Mouse (Mus musculus) liver, adult (tissue): ENCODE measurements at regions not wholly inside any gene's neighbourhood (a gene's known extent, or its start where the extent isn't known, plus 50 kb on each side); places are given as distances from the start of the nearest gene placed in this dataset.

Experiments used
- GATA4 ChIP-seq: IDR thresholded peaks from 2 replicates; pipeline ENCODE4 v1.6.1; 2014; ENCODE audit warnings: mild to moderate bottlenecking, low read length; ENCODE audit not compliant: insufficient replicate concordance

- TF ChIP-seq GATA4 = no peak
Observed at GRCm38 (mm10) chr11:111236741-111237140, 170.8 kb downstream of the Kcnj2 start.

- peak; percentile 29; the same call in 1 of the 2 replicates for TF ChIP-seq GATA4
Observed at GRCm38 (mm10) chr11:111239784-111240183, 173.8 kb downstream of the Kcnj2 start.

DNA sequence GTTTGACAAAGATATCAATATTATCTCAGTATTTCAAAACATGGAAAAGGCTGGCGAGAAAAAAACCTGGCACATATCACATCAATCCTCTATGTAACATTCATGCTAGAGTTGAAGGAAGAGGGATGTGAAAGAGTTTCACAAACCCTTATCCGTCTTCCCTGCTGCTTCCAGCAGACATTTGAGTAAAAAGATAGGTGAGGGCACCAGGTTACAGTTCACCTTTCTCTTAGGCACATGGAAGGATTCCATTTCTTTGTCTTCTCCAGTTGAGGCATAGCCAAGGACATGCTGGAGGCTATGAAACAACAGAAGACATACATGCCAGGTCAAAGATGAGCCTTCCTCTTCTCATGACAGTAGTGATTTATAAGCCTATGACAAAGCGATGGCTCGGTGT is 186.3 kb downstream of the Kcnj2 start:
- no peak for TF ChIP-seq GATA4

DNA sequence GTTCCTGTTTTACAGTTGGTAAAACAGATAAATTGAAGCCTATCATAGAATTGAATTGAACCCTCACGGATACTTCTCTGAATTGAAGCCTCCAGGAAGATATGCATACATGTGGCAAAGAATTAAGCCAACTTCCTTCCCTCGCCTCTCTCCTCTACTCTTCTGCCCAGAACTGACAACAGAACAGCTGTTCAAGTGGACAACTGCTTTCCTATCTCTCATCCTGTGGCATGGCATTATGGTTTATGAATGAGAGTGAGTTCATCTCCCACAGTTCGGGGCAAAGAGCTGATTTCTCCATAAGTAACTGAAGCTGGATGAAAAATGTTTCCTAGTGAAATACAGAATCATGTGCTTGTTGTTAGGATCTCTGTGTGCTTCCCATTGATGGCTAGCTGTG is 190.6 kb downstream of the Kcnj2 start:
- TF ChIP-seq GATA4 = no peak

DNA sequence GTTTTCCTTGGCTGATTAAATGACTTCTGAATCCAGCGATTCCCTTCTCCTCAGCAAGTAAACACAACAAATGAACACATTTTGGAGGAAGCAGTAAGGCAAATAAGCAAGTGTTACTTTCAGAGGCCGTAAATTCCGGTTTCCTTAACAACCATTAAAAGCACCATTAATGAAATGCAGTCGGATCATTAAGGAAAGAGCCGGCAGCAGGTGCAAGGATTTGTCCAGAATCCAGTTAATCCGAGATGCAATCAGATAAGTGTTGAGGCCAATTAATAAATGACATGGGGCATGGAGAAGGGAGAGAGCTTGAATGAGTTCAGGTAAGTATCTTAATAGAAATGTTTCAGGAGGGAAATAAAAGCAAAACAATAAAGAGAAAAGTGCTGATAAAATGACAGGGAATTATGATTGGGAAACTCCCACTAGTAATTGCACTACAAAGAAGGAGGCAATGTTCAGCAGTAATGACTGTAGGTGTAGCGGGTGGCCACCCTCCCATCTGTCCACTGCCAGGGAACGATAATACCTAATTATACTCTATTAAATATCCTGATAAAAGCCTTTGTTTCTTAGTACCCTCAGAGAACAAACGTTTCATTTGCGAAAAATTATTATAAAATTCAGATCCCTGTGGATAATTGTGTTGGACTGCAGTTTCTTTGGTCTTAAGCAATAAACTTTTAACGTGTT is 194.9 kb downstream of the Kcnj2 start:
- no peak for TF ChIP-seq GATA4

DNA sequence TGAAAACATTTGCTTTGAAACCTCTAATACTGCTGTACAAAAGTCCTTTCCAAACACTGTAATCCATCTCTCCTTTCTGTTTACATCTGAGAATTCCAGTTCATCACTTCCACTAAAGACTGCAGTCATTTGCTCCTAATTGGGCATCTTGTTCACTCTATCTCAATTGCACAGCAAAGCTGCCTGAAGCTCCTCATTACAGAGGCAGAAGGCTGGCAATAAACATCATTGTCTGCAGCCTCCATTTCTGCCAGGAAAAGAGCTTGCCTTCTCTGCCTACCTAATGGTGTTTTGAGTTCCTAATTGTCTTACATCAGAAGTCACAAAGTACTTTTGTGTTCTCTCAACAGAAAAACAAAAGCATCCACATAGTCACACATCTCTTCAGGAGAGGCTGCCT is 207.7 kb downstream of the Kcnj2 start:
- TF ChIP-seq GATA4 = no peak

DNA sequence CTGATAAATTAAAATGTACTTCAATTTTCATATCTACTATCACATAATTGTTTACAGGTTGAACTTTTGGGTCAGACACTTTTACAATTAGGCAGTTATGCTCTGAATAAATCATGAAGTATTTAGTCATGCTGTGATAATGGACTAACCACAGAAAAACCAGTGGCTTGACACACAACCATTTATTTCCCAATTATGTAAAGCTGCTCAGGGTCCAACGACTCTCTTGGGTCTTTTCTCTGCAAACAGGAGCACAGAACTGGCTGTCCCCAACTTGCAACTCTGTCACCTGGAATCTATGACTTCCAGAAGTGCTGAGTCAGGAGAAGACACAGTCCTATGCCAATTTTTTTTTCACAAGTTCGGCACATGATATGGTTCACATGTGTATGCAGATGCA is 214.8 kb downstream of the Kcnj2 start:
- TF ChIP-seq GATA4 = no peak

- TF ChIP-seq GATA4 = no peak
Observed at GRCm38 (mm10) chr11:111281237-111282160, 215.5 kb downstream of the Kcnj2 start.

- TF ChIP-seq GATA4 = no peak
Observed at GRCm38 (mm10) chr11:111282283-111282682, 216.3 kb downstream of the Kcnj2 start.

GRCm38 (mm10) chr11:111290537-111290936 is 224.6 kb downstream of the Kcnj2 start:
- no peak for TF ChIP-seq GATA4

DNA sequence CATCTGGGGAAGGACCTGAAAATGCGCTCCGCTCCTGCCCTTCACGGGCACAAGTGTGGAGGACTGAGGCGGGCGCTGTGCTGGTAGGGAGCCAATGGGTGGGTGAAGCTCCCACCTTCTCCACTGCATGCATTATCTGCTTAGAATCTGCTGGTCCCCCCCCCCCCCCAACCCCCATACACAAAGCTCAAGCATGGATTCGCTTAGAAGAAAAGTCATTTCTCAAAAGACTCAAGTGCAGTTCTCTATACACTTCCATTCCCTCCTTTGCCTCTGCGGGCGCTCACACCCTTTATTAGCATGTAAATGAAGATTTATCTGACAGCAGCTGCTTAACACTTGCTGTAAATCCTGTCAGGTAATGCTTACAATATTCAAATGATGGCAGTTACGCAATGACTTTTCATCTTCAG is 230.4 kb downstream of the Kcnj2 start:
- TF ChIP-seq GATA4 = no peak

DNA sequence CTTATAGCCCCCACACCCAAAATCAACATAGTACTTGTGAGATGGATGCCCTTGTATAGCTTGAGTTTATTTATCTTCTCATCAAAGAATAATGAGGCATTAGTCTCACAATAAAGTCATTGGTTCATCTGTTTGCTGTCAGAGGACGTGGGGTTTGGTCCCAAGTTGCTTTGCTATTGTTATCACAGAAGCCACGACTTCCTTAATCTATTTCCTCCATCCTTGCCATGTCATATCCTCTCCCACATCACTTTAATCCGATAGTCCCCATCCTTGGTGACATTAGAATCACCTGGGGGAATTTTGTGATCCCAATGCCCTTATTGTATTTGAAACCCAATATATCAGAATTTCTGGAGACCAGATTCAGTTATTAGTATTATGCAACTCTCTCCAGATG is 246.8 kb downstream of the Kcnj2 start:
- TF ChIP-seq GATA4 = no peak

- TF ChIP-seq GATA4 = no peak
Observed at GRCm38 (mm10) chr11:111313566-111313965, 247.6 kb downstream of the Kcnj2 start.

- TF ChIP-seq GATA4 = no peak
Observed at GRCm38 (mm10) chr11:111321576-111321975, 255.6 kb downstream of the Kcnj2 start.

DNA sequence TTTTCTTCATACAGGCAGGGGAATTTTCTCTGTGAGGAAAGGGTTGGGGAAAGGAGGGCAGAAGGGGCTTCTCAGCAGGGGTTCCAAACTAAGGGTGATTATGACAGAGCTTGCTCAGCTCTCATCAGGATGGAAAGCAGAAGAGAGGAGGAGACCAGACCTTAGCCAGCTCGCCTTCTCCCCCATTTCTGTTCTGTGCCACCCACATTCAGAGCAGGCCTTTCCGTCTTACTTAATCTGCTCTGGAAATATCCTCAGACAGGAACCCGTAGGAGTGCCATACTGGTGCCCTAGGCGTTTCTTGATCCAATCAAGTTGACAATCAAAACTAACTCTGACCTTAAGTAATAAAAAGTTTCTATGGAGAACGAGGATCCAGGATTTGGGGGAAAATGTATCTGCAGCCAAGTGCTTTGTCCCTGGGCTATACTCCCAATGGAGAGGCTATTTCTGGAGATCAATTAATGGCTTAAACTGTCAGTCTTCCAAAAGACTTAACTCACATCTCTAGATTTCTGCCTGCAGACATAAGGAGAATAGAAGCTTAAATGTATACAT is 258.6 kb downstream of the Kcnj2 start:
- no peak for TF ChIP-seq GATA4

GRCm38 (mm10) chr11:111326915-111327314 is 261.0 kb downstream of the Kcnj2 start:
- no peak for TF ChIP-seq GATA4
